Mouse (Mus musculus) lung, postnatal 10 days (tissue): ENCODE measurements around the gene Pygl.
A peak's percentile ranks its signal among the peaks of the same experiment; 100 is the strongest.

Source experiments
- DNase-seq: peaks from one replicate; pipeline ENCODE4 v3.0.0; 2021

Pygl gene

DNA sequence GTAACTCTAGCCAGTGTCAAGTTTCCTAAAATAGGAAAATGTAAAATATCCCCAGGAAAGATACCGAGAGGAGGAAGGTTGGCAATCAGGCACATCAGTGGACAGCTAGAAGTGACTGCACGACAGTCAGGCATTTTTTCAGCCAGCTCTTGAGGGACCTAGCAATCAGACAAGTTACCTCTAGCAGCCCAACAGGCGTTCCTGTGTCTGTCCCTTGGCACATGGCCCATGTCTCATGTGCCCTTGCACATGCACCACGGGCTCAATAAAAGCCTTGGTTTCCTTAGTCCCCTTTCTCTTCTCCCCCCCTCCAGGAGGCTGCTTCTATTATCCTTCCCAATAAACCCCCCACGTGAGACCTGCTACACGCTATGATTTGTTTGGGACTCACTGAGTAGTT is 75.1 kb downstream of the Pygl start:
- no peak for DNase-seq

DNA sequence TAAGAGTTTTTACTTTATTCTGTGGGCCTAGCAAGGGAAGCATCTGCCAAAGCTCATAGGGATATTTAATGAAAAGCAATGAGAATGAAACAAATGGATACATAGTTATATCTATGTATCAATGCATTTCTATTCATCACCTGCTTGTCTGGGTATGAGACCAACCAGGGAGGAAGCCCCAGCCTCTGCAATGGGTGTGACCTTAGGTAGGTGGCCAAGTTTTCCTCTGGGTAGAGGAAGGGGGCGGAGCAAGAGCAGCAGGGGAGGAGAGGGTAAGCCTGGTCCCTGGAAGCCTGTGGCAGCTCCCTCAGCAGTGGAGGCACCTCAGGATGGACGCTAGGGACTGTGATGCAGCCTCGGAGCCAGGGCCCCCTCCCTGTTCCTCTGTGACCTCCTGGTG is 77.4 kb downstream of the Pygl start, which contains the start of gene Abhd12b:
Abhd12b (plus strand) TSS at position 301 of the 400 bp plus-strand sequence.
- no peak for DNase-seq

DNA sequence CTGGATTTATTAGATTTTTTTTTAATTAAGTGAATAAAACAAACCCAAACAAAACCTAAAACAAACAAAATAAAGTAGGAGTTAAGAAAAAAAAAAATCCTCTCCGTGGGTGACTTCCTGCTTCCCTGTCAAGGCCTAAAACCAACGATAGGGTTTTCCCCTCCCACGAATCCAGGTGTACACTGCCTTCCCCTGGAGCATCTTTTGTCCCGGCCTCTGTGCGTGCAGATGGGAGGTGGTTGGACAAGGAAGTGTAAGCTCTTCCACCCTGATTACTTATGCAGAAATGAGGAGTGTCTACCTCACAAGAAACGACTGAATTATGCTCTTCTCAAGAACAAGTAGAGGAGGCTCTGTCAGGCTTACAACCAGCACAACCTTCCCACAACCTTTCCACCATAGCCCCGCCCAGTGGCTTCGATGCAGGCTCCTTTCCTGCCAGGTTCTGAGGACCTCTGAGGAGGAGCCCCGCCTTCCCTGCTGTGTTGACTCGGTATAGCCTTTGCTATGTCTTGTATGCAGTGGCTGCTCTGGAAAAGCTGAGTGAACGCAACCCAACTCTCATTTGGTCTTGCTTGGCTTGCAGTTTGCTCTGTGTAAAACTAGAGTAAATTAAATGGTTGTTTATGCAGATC is 82.5 kb downstream of the Pygl start:
- DNase-seq: peak; percentile 44

DNA sequence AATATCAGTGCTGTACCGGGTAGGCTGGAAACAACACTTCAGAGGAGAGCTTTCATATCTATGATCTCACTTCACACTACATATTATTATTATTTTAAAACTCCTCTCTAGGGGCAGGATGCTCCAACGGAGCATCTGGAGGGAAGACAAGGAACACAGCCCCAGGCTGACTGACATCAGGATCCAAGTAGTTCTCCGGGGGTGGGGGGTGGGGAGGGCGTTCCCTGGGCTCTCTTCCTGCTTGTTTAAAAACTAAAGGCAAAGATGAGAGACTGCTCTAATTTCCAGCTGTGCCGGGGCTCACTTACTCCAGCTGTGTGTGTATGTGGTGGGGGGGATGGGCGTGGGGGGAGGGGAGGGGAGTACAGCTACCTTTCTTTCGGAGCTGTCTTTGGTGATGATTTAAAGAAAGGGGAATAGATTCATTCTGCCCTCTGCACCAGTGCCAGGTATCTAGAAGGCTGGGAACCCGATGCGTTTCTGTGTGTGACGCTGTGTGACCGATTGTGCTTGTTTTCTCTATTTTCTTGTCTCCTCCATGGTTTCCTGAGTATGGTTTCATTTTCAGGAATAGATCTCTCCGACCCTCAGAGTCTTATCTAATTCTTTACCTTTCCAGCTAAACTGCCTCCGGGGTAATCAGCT is 83.2 kb downstream of the Pygl start:
- peak; percentile 39 for DNase-seq

DNA sequence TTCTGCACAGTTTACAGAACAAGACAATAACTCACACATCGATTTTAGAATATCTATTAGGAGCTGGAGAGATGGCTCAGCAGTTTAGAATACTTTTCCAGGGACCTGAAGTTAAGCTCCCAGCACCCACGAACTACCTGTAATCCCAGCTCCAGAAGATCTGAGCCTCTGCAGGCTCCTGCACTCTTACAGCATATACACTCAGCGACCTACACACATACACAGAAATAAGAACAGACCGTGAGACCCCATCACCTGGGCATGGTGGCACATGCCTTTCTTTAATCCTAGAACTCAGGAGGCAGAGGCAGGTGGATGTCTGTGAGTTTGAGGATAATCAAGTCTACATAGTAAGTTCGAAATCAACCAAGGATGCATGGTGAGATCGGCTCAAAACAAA is 85.7 kb downstream of the Pygl start:
- DNase-seq: no peak

DNA sequence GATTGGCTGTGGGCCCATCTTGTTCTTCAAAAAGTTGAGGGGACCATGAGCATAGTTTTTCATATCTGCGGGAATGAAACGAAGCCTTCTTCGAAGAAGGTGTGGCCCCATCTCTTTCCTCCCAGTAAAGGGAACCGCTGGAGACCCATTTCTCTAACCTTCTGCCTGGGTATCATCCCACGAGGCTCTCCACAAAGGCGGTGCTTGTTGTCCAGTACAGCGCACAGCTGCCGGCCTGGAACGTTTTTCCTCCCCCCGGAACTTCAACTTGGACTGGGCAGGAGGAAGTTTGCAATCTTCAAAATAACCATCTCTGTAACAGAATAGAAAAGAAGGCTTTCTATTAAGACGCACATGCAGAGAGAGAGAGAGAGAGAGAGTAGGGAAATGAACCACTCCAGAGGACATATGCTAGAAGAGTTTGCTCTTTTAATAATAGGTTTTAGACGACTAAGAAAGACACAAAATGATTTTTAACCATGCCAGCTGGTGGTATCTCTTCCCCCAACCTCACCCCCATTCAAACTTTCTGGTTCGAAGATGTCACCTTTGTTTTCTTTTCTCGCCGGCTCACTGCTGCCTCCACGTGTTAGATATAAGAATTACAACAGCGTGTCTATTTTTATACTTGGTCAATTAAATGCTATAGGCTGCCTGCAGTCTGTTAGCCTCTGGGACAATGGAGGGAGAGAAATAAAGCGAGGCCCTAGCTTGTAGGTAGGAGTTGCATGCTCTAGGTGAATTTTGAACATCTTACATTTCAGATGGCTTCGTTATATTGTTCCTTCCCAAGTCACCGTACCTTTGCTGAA is 86.4 kb downstream of the Pygl start:
- peak; percentile 79 for DNase-seq

DNA sequence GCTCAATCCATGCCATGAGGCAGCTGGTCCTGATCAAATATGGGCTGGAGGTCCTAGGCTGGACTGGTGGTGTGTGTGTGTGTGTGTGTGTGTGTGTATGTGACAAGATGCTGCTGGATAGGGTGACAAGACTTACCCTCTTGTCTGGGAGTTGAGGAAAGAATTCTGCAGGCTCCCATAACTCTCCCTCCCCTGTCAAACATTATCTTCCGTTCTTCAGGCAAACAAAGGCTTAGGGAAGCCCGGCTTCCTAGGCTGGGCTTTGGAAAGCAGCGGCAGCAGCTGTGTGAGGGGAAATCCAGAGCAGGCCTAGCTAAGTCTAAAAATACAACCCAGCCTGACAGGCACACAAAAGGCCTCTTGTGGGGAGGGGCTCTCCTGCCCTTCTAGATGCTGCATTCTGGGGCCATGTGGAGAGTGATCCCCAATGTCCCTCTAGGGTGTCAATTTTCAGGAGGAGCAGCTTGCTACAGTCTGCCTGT is 87.1 kb downstream of the Pygl start:
- peak; percentile 73 for DNase-seq

DNA sequence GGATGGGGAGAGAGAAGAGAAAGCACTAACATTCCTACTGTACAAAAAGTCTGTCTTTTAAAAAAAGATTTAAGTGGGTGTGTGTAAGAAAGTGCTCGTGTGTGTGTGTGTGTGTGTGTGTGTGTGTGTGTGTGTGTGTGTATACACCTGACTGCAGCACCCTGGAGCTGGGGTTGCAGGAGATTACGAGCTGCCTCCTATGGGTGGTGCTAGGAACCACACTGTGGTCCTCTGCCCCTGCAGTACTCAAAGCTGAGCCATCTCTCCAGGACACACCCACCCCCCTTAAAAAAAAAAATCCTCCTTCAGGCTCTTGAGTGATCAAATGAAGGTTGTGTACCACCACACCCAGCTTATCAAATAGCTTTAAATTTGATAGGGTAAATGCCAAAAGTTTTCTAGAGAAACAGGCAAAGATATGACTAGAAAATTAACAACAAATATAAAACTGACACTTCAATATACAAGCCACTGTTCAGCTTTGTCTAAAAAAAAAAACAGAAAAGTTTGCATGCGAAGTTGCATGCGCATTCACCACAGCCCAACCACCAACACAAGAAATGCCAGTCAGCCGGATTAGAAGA is 90.2 kb downstream of the Pygl start:
- DNase-seq: no peak
